In genomic region chr6:100975835-100976234, GRCm38 (mm10) we compare ENCODE assay signal across 9 mouse cellular contexts.
A peak's percentile ranks its signal among the peaks of the same experiment; 100 is the strongest.
DNase-seq lines count a peak whose midpoint lies in the region; ATAC-seq and TF ChIP-seq lines count a peak whose summit lies in the region.
"Had no signal": no experiment of that assay in that cellular context is flagged by ENCODE, and none has a peak within 500 bp of the region (broad histone marks: within the 10 kb centered on the region; RNA-seq: fewer than 3 reads in every experiment).

No protein-coding gene starts in this region.

- H3K27ac ChIP-seq in kidney, embryonic 16.5 days (ENCODE audit: low read length): no peak overlapping the region
- no peak overlapping the region for H3K27ac ChIP-seq in kidney, adult 2 months (ENCODE audit: insufficient read depth, low read depth, low read length)
- no peak overlapping the region for H3K27ac ChIP-seq in liver, postnatal 0 days (ENCODE audit: low read depth)

- H3K36me3 ChIP-seq in kidney, embryonic 16.5 days (ENCODE audit: insufficient read depth, low read length): no peaks in the 10 kb centered on the region
- H3K36me3 ChIP-seq in kidney, adult 2 months (ENCODE audit: control insufficient read depth, insufficient read depth, low read length): no peaks in the 10 kb centered on the region
- no peaks in the 10 kb centered on the region for H3K36me3 ChIP-seq in liver, postnatal 0 days (replicated peaks; ENCODE audit: insufficient read depth, low read length)

- ATAC-seq in kidney, embryonic 16.5 days (ENCODE audit: low FRiP score, low TSS enrichment): no peak
- ATAC-seq in liver, postnatal 0 days: no peak

- H3K4me1 ChIP-seq in kidney, embryonic 16.5 days (ENCODE audit: insufficient read depth, low read length): peaks cover 13% of the 10 kb centered on the region
- H3K4me1 ChIP-seq in kidney, adult 2 months (ENCODE audit: control insufficient read depth, insufficient read depth, low read length): no peaks in the 10 kb centered on the region
- no peaks in the 10 kb centered on the region for H3K4me1 ChIP-seq in liver, postnatal 0 days (ENCODE audit: insufficient read depth)

- intact Hi-C loops in gastrocnemius, postnatal 36 days (cut with DNase I): no loop called here

- H3K4me2 ChIP-seq in kidney, embryonic 16.5 days (replicated peaks; ENCODE audit: low read depth, low read length): peak overlapping the region; percentile 29; the same call in 1 of the 2 replicates
- H3K4me2 ChIP-seq in liver, postnatal 0 days (ENCODE audit: low read depth, low read length): no peak overlapping the region
- H3K4me2 ChIP-seq: liver, embryonic 11.5 days had no signal

- TF ChIP-seq CTCF in kidney, adult 2 months (conservative IDR thresholded peaks at IDR 0.05; ENCODE audit: insufficient read depth, insufficient read length, low read depth, low read length): no peak
- no peak for TF ChIP-seq CTCF in brain, embryonic 14.5 days (IDR thresholded peaks at IDR 0.05; ENCODE audit: borderline replicate concordance, extremely low read depth, insufficient read depth, insufficient read length)
- no peak for TF ChIP-seq CTCF in liver, postnatal 0 days (IDR thresholded peaks at IDR 0.05; ENCODE audit: low read depth)

- no peak for TF ChIP-seq EP300 in liver, postnatal 0 days (IDR thresholded peaks at IDR 0.05; ENCODE audit: low read depth)

- no peak overlapping the region for H3K4me3 ChIP-seq in kidney, embryonic 16.5 days (ENCODE audit: low read length)
- no peak overlapping the region for H3K4me3 ChIP-seq in kidney, adult 2 months (ENCODE audit: insufficient read depth, low read depth, low read length)
- no peak overlapping the region for H3K4me3 ChIP-seq in liver, postnatal 0 days (ENCODE audit: low read depth, low read length)

- no peak overlapping the region for H3K9ac ChIP-seq in kidney, embryonic 16.5 days (replicated peaks; ENCODE audit: low read length)
- H3K9ac ChIP-seq in liver, postnatal 0 days (replicated peaks): no peak overlapping the region

- TF ChIP-seq POLR2A in kidney, adult 2 months (IDR thresholded peaks at IDR 0.05; ENCODE audit: low read depth, low read length): no peak
- no peak for TF ChIP-seq POLR2A in brain, embryonic 14.5 days (IDR thresholded peaks at IDR 0.05; ENCODE audit: borderline replicate concordance, extremely low read depth, insufficient read depth, insufficient read length, poor library complexity, severe bottlenecking)

- no peak for DNase-seq in kidney, adult 2 months
- peak; percentile 55 for DNase-seq in brain, embryonic 14.5 days (ENCODE audit: low read depth)
- peak; percentile 27 to 70 for DNase-seq in frontal cortex, postnatal 10 days (ENCODE audit: low spot score in 2 of 2)
- peak; percentile 30 for DNase-seq in lung, postnatal 36 days
- no peak for DNase-seq in liver, postnatal 0 days
- DNase-seq in adrenal gland, postnatal 36 days: no peak
- no peak for DNase-seq in gastrocnemius, postnatal 36 days

- H3K9me3 ChIP-seq in kidney, embryonic 16.5 days (ENCODE audit: low read length): no peaks in the 10 kb centered on the region
- H3K9me3 ChIP-seq in liver, postnatal 0 days (ENCODE audit: low read length): no peaks in the 10 kb centered on the region

- WGBS in kidney, embryonic 16.5 days: 40% methylated on average over 6 of the region's 6 CpGs
- WGBS in kidney, adult 2 months: 51% methylated on average over 6 of the region's 6 CpGs
- 58% methylated on average over 6 of the region's 6 CpGs for WGBS in liver, postnatal 0 days (ENCODE audit: insufficient replicate concordance)

- H3K27me3 ChIP-seq in kidney, embryonic 16.5 days (ENCODE audit: insufficient read depth, low read length): no peaks in the 10 kb centered on the region
- no peaks in the 10 kb centered on the region for H3K27me3 ChIP-seq in kidney, adult 2 months (replicated peaks; ENCODE audit: control insufficient read depth, insufficient read depth, low read length)
- H3K27me3 ChIP-seq in liver, postnatal 0 days (ENCODE audit: insufficient read depth, low read length): no peaks in the 10 kb centered on the region

Comparison
In these comparisons a context has a peak if more than half of its experiments do, and no peak if none do; other contexts are left out.
1. DNase-seq: peak in brain, embryonic 14.5 days (single experiment), frontal cortex, postnatal 10 days (2 of 2) and lung, postnatal 36 days (single experiment); none in kidney, adult 2 months (single experiment), liver, postnatal 0 days (single experiment), adrenal gland, postnatal 36 days (0 of 2) and gastrocnemius, postnatal 36 days (0 of 2).